Mouse (Mus musculus) small intestine, adult 2 months (tissue): Measurements from ENCODE around the gene Taar7e.

ENCODE experiments used
- CTCF ChIP-seq: fragments of 200-500 bp; IDR thresholded peaks from 2 replicates; pipeline ENCODE4 v1.5.1; 2012; ENCODE audit warnings: low read depth, mild to moderate bottlenecking, control low read depth, inconsistent platforms, low read length, moderate library complexity, mixed read lengths; ENCODE audit not compliant: insufficient replicate concordance, insufficient read length; ENCODE audit errors: extremely low read depth
- POLR2A ChIP-seq: fragments of 200-500 bp; IDR thresholded peaks from 2 replicates; pipeline ENCODE4 v1.6.1; 2012; ENCODE audit warnings: low read depth, mild to moderate bottlenecking, control low read depth, inconsistent platforms, low read length, moderate library complexity

- TF ChIP-seq CTCF (no peak), POLR2A (no peak)
Measured at GRCm38 (mm10) chr10:24040120-24040869, 2.9 kb downstream of the Taar7e start.
